Mouse (Mus musculus): ENCODE data around the gene 9530053A07Rik.

- 0 out of 2 replicates have a peak, but pooled peaks have one; percentile 4 for TF ChIP-seq CTCF (IDR thresholded peaks at IDR 0.05; ENCODE audit: insufficient read depth, low read length)
- peak; percentile 42; the same call in 1 of the 2 replicates for TF ChIP-seq POLR2A (IDR thresholded peaks at IDR 0.05; ENCODE audit: borderline replicate concordance, extremely low read depth, low read depth, low read length)
These were observed 24.6 kb upstream of the 9530053A07Rik start for GRCm38 (mm10) chr7:28104670-28105069.

All from lung, adult 2 months (tissue).